Mouse (Mus musculus): ENCODE measurements at regions not wholly inside any gene's neighbourhood (a gene's known extent, or its start where the extent isn't known, plus 50 kb on each side); places are given as distances from the start of the nearest gene placed in this dataset.

GRCm38 (mm10) chr12:107178676-107179075 lies 309.8 kb upstream of the 3110018I06Rik start:
- Histone ChIP-seq H3K9ac (ENCODE audit: control insufficient read depth, low read depth, low read length, poor library complexity, severe bottlenecking) (no peak overlapping the region), H3K4me1 (ENCODE audit: control insufficient read depth in 1 of 2, insufficient read depth in 2 of 2, low read length in 2 of 2) (no peaks in the 10 kb centered on the region), H3K27ac (ENCODE audit: control insufficient read depth, low read depth, low read length) (no peak overlapping the region), H3K9me3 (replicated peaks; ENCODE audit: insufficient read depth, low read length) (no peaks in the 10 kb centered on the region), H3K36me3 (ENCODE audit: control insufficient read depth in 1 of 2, insufficient read depth in 2 of 2, low read length in 2 of 2) (no peaks in the 10 kb centered on the region), H3K27me3 (ENCODE audit: control insufficient read depth in 1 of 2, insufficient read depth in 2 of 2, low read length in 2 of 2) (no peaks in the 10 kb centered on the region), H3K4me3 (ENCODE audit: control insufficient read depth in 1 of 2, insufficient read depth in 1 of 2, low read depth in 2 of 2, low read length in 2 of 2) (no peak overlapping the region), H3K79me2 (ENCODE audit: control insufficient read depth, insufficient read depth, low read length, poor library complexity) (no peaks in the 10 kb centered on the region)
- TF ChIP-seq MEF2A (IDR thresholded peaks at IDR 0.05; ENCODE audit: extremely low read depth, insufficient replicate concordance, low read depth, low read length, poor library complexity, severe bottlenecking): no peak
- TF ChIP-seq MYC (IDR thresholded peaks at IDR 0.05; ENCODE audit: low read depth, low read length): no peak
- no peak for TF ChIP-seq CHD1 (IDR thresholded peaks at IDR 0.05; ENCODE audit: low read depth, low read length)
- DNase-seq (ENCODE audit: low read depth, low spot score): no peak

DNA sequence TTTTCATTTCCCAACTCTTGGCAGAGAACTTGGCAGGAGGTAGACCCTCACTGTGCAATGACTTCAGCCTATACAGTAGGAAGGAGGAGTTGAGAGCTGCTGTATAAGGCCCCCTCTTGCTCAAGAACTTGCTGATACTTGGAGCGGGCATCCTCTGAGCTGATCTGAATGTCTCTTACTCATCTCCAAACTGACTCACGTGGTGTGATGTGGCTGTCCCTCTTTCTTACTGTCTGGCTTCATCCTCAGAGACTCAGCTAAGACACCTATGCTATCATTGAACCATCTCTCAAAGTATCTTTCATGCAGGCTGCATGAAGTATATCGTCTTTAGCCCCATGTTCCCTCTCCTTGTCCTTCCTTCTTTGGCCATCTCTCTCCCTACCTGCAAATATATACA lies 307.9 kb upstream of the 3110018I06Rik start:
- H3K4me3 ChIP-seq (ENCODE audit: control insufficient read depth in 1 of 2, insufficient read depth in 1 of 2, low read depth in 2 of 2, low read length in 2 of 2): no peak overlapping the region
- DNase-seq (ENCODE audit: low read depth, low spot score): no peak
- no peaks in the 10 kb centered on the region for H3K27me3 ChIP-seq (ENCODE audit: control insufficient read depth in 1 of 2, insufficient read depth in 2 of 2, low read length in 2 of 2)
- no peaks in the 10 kb centered on the region for H3K9me3 ChIP-seq (replicated peaks; ENCODE audit: insufficient read depth, low read length)
- H3K79me2 ChIP-seq (ENCODE audit: control insufficient read depth, insufficient read depth, low read length, poor library complexity): no peaks in the 10 kb centered on the region
- H3K36me3 ChIP-seq (ENCODE audit: control insufficient read depth in 1 of 2, insufficient read depth in 2 of 2, low read length in 2 of 2): no peaks in the 10 kb centered on the region
- no peak overlapping the region for H3K27ac ChIP-seq (ENCODE audit: control insufficient read depth, low read depth, low read length)
- TF ChIP-seq CTCF (IDR thresholded peaks at IDR 0.05 in 2 of 3, conservative IDR thresholded peaks at IDR 0.05 in 1 of 3; ENCODE audit: control insufficient read depth in 1 of 3, insufficient read depth in 1 of 3, low read depth in 2 of 3, low read length in 3 of 3, poor library complexity in 1 of 3, severe bottlenecking in 1 of 3) (no peak), SIN3A (IDR thresholded peaks at IDR 0.05; ENCODE audit: low read length) (no peak), TCF12 (IDR thresholded peaks at IDR 0.05; ENCODE audit: low read depth, low read length) (no peak), JUND (IDR thresholded peaks at IDR 0.05; ENCODE audit: low read depth, low read length) (no peak), E2F4 (IDR thresholded peaks at IDR 0.05; ENCODE audit: borderline replicate concordance, low read depth, low read length) (no peak), MAX (IDR thresholded peaks at IDR 0.05; ENCODE audit: low read length) (no peak), CHD2 (IDR thresholded peaks at IDR 0.05; ENCODE audit: low read length) (no peak), POLR2A (IDR thresholded peaks at IDR 0.05; ENCODE audit: control insufficient read depth in 1 of 2, insufficient read depth in 1 of 2, low read depth in 1 of 2, low read length in 2 of 2, poor library complexity in 1 of 2) (no peak), ZC3H11A (IDR thresholded peaks at IDR 0.05; ENCODE audit: low read depth, low read length) (no peak), POLR2AphosphoS2 (IDR thresholded peaks at IDR 0.05; ENCODE audit: low read length) (no peak), MXI1 (IDR thresholded peaks at IDR 0.05; ENCODE audit: low read depth, low read length) (no peak), UBTF (IDR thresholded peaks at IDR 0.05; ENCODE audit: borderline replicate concordance, insufficient read depth, low read depth, low read length) (no peak), GABPA (IDR thresholded peaks at IDR 0.05; ENCODE audit: low read depth, low read length) (no peak), MAFK (IDR thresholded peaks at IDR 0.05; ENCODE audit: borderline replicate concordance, low read depth, low read length) (no peak), GATA1 (IDR thresholded peaks at IDR 0.05; ENCODE audit: low read depth, low read length) (no peak)
- H3K9ac ChIP-seq (ENCODE audit: control insufficient read depth, low read depth, low read length, poor library complexity, severe bottlenecking): no peak overlapping the region
- no peaks in the 10 kb centered on the region for H3K4me1 ChIP-seq (ENCODE audit: control insufficient read depth in 1 of 2, insufficient read depth in 2 of 2, low read length in 2 of 2)
